Mouse (Mus musculus): ENCODE measurements around the gene Atp5k. TPM values are rescaled to one million over a fixed set of nuclear protein-coding genes. Genes with fewer than 3 reads are reported as not detected.

Gene Atp5k
- polyA plus RNA-seq, 1 experiment from 2014 or later, result 448 TPM

- no peak overlapping the region for H3K4me3 ChIP-seq (ENCODE audit: low read depth, low read length)
- 0 out of 2 replicates have a peak, but pooled peaks cover 3% of the 10 kb centered on the region for H3K4me1 ChIP-seq (ENCODE audit: control insufficient read depth, insufficient read depth, low read length)
- H3K27ac ChIP-seq (ENCODE audit: low read length), result no peak overlapping the region
- no peaks in the 10 kb centered on the region for H3K9me3 ChIP-seq (ENCODE audit: control insufficient read depth, low read depth, low read length)
- no peaks in the 10 kb centered on the region for H3K36me3 ChIP-seq (ENCODE audit: control insufficient read depth, insufficient read depth, low read length)
- peak overlapping the region; percentile 52; the same call in 1 of the 2 replicates for H3K4me2 ChIP-seq (replicated peaks; ENCODE audit: low read depth, low read length)
- ATAC-seq (ENCODE audit: insufficient number of reproducible peaks, insufficient read depth, low FRiP score, low read depth), result no peak
- 82% methylated on average over 7 of the region's 7 CpGs for WGBS
- H3K27me3 ChIP-seq (ENCODE audit: control insufficient read depth, insufficient read depth, low read length), result no peaks in the 10 kb centered on the region
- H3K9ac ChIP-seq (replicated peaks; ENCODE audit: low read depth, low read length), result no peak overlapping the region
Observed at GRCm38 (mm10) chr5:108447857-108448256, 13.6 kb upstream of the Atp5k start.

GRCm38 (mm10) chr5:108446973-108447372, 12.7 kb upstream of the Atp5k start:
- no peaks in the 10 kb centered on the region for H3K9me3 ChIP-seq (ENCODE audit: control insufficient read depth, low read depth, low read length)
- H3K27ac ChIP-seq (ENCODE audit: low read length), result no peak overlapping the region
- H3K4me2 ChIP-seq (replicated peaks; ENCODE audit: low read depth, low read length), result no peak overlapping the region
- no peak for ATAC-seq (ENCODE audit: insufficient number of reproducible peaks, insufficient read depth, low FRiP score, low read depth)
- no peaks in the 10 kb centered on the region for H3K27me3 ChIP-seq (ENCODE audit: control insufficient read depth, insufficient read depth, low read length)
- no peak overlapping the region for H3K4me3 ChIP-seq (ENCODE audit: low read depth, low read length)
- 79% methylated on average over 3 of the region's 3 CpGs for WGBS
- no peaks in the 10 kb centered on the region for H3K36me3 ChIP-seq (ENCODE audit: control insufficient read depth, insufficient read depth, low read length)
- H3K9ac ChIP-seq (replicated peaks; ENCODE audit: low read depth, low read length), result no peak overlapping the region
- 0 out of 2 replicates have a peak, but pooled peaks cover 3% of the 10 kb centered on the region for H3K4me1 ChIP-seq (ENCODE audit: control insufficient read depth, insufficient read depth, low read length)

GRCm38 (mm10) chr5:108436101-108436500, 1.9 kb upstream of the Atp5k start:
- H3K9me3 ChIP-seq (ENCODE audit: control insufficient read depth, low read depth, low read length), result no peaks in the 10 kb centered on the region
- no peak overlapping the region for H3K4me3 ChIP-seq (ENCODE audit: low read depth, low read length)
- no peaks in the 10 kb centered on the region for H3K27me3 ChIP-seq (ENCODE audit: control insufficient read depth, insufficient read depth, low read length)
- ATAC-seq (ENCODE audit: insufficient number of reproducible peaks, insufficient read depth, low FRiP score, low read depth), result no peak
- 72% methylated on average over 2 of the region's 2 CpGs for WGBS
- no peak overlapping the region for H3K27ac ChIP-seq (ENCODE audit: low read length)
- no peak overlapping the region for H3K9ac ChIP-seq (replicated peaks; ENCODE audit: low read depth, low read length)
- H3K36me3 ChIP-seq (ENCODE audit: control insufficient read depth, insufficient read depth, low read length), result peaks cover 3% of the 10 kb centered on the region; the same call in 1 of the 2 replicates
- peaks cover 5% of the 10 kb centered on the region for H3K4me1 ChIP-seq (ENCODE audit: control insufficient read depth, insufficient read depth, low read length)
- H3K4me2 ChIP-seq (replicated peaks; ENCODE audit: low read depth, low read length), result no peak overlapping the region

GRCm38 (mm10) chr5:108431196-108431595, 3.1 kb downstream of the Atp5k start:
- H3K4me3 ChIP-seq (ENCODE audit: low read depth, low read length), result no peak overlapping the region
- no peaks in the 10 kb centered on the region for H3K27me3 ChIP-seq (ENCODE audit: control insufficient read depth, insufficient read depth, low read length)
- H3K27ac ChIP-seq (ENCODE audit: low read length), result no peak overlapping the region
- no peak for ATAC-seq (ENCODE audit: insufficient number of reproducible peaks, insufficient read depth, low FRiP score, low read depth)
- no peak overlapping the region for H3K9ac ChIP-seq (replicated peaks; ENCODE audit: low read depth, low read length)
- peaks cover 3% of the 10 kb centered on the region for H3K36me3 ChIP-seq (ENCODE audit: control insufficient read depth, insufficient read depth, low read length)
- no peak overlapping the region for H3K4me2 ChIP-seq (replicated peaks; ENCODE audit: low read depth, low read length)
- H3K4me1 ChIP-seq (ENCODE audit: control insufficient read depth, insufficient read depth, low read length), result peaks cover 5% of the 10 kb centered on the region
- 84% methylated on average over 6 of the region's 6 CpGs for WGBS
- H3K9me3 ChIP-seq (ENCODE audit: control insufficient read depth, low read depth, low read length), result no peaks in the 10 kb centered on the region

- no peak overlapping the region for H3K4me2 ChIP-seq (replicated peaks; ENCODE audit: low read depth, low read length)
- H3K36me3 ChIP-seq (ENCODE audit: control insufficient read depth, insufficient read depth, low read length), result no peaks in the 10 kb centered on the region; the same call in none of the 2 replicates
- WGBS, result 43% methylated on average over 1 of the region's 1 CpGs
- no peak for ATAC-seq (ENCODE audit: insufficient number of reproducible peaks, insufficient read depth, low FRiP score, low read depth)
- H3K4me1 ChIP-seq (ENCODE audit: control insufficient read depth, insufficient read depth, low read length), result no peaks in the 10 kb centered on the region
- H3K9me3 ChIP-seq (ENCODE audit: control insufficient read depth, low read depth, low read length), result no peaks in the 10 kb centered on the region
- H3K27ac ChIP-seq (ENCODE audit: low read length), result no peak overlapping the region
- H3K27me3 ChIP-seq (ENCODE audit: control insufficient read depth, insufficient read depth, low read length), result no peaks in the 10 kb centered on the region
- H3K4me3 ChIP-seq (ENCODE audit: low read depth, low read length), result no peak overlapping the region
- H3K9ac ChIP-seq (replicated peaks; ENCODE audit: low read depth, low read length), result no peak overlapping the region
Observed at GRCm38 (mm10) chr5:108427186-108427585, 7.1 kb downstream of the Atp5k start.

GRCm38 (mm10) chr5:108423427-108423826, 10.8 kb downstream of the Atp5k start:
- Histone ChIP-seq H3K4me2 (replicated peaks; ENCODE audit: low read depth, low read length) (no peak overlapping the region), H3K27ac (ENCODE audit: low read length) (no peak overlapping the region), H3K4me3 (ENCODE audit: low read depth, low read length) (no peak overlapping the region), H3K9ac (replicated peaks; ENCODE audit: low read depth, low read length) (no peak overlapping the region), H3K27me3 (ENCODE audit: control insufficient read depth, insufficient read depth, low read length) (no peaks in the 10 kb centered on the region), H3K36me3 (ENCODE audit: control insufficient read depth, insufficient read depth, low read length) (no peaks in the 10 kb centered on the region), H3K4me1 (ENCODE audit: control insufficient read depth, insufficient read depth, low read length) (no peaks in the 10 kb centered on the region), H3K9me3 (ENCODE audit: control insufficient read depth, low read depth, low read length) (no peaks in the 10 kb centered on the region)
- no peak for ATAC-seq (ENCODE audit: insufficient number of reproducible peaks, insufficient read depth, low FRiP score, low read depth)
- 85% methylated on average over 2 of the region's 2 CpGs for WGBS

- no peak overlapping the region for H3K4me2 ChIP-seq (replicated peaks; ENCODE audit: low read depth, low read length)
- no peaks in the 10 kb centered on the region for H3K36me3 ChIP-seq (ENCODE audit: control insufficient read depth, insufficient read depth, low read length)
- no peak overlapping the region for H3K27ac ChIP-seq (ENCODE audit: low read length)
- H3K4me3 ChIP-seq (ENCODE audit: low read depth, low read length), result no peak overlapping the region
- WGBS, result 67% methylated on average over 3 of the region's 3 CpGs
- H3K4me1 ChIP-seq (ENCODE audit: control insufficient read depth, insufficient read depth, low read length), result no peaks in the 10 kb centered on the region
- no peaks in the 10 kb centered on the region for H3K27me3 ChIP-seq (ENCODE audit: control insufficient read depth, insufficient read depth, low read length)
- H3K9ac ChIP-seq (replicated peaks; ENCODE audit: low read depth, low read length), result no peak overlapping the region
- H3K9me3 ChIP-seq (ENCODE audit: control insufficient read depth, low read depth, low read length), result no peaks in the 10 kb centered on the region
- ATAC-seq (ENCODE audit: insufficient number of reproducible peaks, insufficient read depth, low FRiP score, low read depth), result no peak
Observed at GRCm38 (mm10) chr5:108422741-108423140, 11.5 kb downstream of the Atp5k start.

- no peak for ATAC-seq (ENCODE audit: insufficient number of reproducible peaks, insufficient read depth, low FRiP score, low read depth)
- WGBS, result 58% methylated on average over 2 of the region's 2 CpGs
- Histone ChIP-seq H3K27me3 (ENCODE audit: control insufficient read depth, insufficient read depth, low read length) (no peaks in the 10 kb centered on the region), H3K36me3 (ENCODE audit: control insufficient read depth, insufficient read depth, low read length) (no peaks in the 10 kb centered on the region), H3K27ac (ENCODE audit: low read length) (no peak overlapping the region), H3K4me2 (replicated peaks; ENCODE audit: low read depth, low read length) (no peak overlapping the region), H3K9ac (replicated peaks; ENCODE audit: low read depth, low read length) (no peak overlapping the region), H3K9me3 (ENCODE audit: control insufficient read depth, low read depth, low read length) (no peaks in the 10 kb centered on the region), H3K4me3 (ENCODE audit: low read depth, low read length) (no peak overlapping the region), H3K4me1 (ENCODE audit: control insufficient read depth, insufficient read depth, low read length) (no peaks in the 10 kb centered on the region)
Observed at GRCm38 (mm10) chr5:108414711-108415110, 19.5 kb downstream of the Atp5k start.

- Histone ChIP-seq H3K36me3 (ENCODE audit: control insufficient read depth, insufficient read depth, low read length) (no peaks in the 10 kb centered on the region), H3K9ac (replicated peaks; ENCODE audit: low read depth, low read length) (no peak overlapping the region), H3K4me1 (ENCODE audit: control insufficient read depth, insufficient read depth, low read length) (no peaks in the 10 kb centered on the region), H3K27me3 (ENCODE audit: control insufficient read depth, insufficient read depth, low read length) (no peaks in the 10 kb centered on the region), H3K4me3 (ENCODE audit: low read depth, low read length) (no peak overlapping the region), H3K27ac (ENCODE audit: low read length) (no peak overlapping the region), H3K4me2 (replicated peaks; ENCODE audit: low read depth, low read length) (no peak overlapping the region), H3K9me3 (ENCODE audit: control insufficient read depth, low read depth, low read length) (no peaks in the 10 kb centered on the region)
- ATAC-seq (ENCODE audit: insufficient number of reproducible peaks, insufficient read depth, low FRiP score, low read depth), result no peak
- 71% methylated on average over 2 of the region's 2 CpGs for WGBS
Observed at GRCm38 (mm10) chr5:108406977-108407376, 27.3 kb downstream of the Atp5k start.

Data from stomach, embryonic 14.5 days (tissue).